Mouse (Mus musculus): ENCODE measurements around the gene Bet1l. TPM values are rescaled to one million over a fixed set of nuclear protein-coding genes. Genes with fewer than 3 reads are reported as not detected.
"Not testable (repeated sequence)": the region's sequence is repeated elsewhere in the genome, so short reads cannot be mapped to it uniquely, and the experiment has no call there.

Gene Bet1l
- polyA plus RNA-seq, 1 experiment from 2014 or later: 47.2 TPM

DNA sequence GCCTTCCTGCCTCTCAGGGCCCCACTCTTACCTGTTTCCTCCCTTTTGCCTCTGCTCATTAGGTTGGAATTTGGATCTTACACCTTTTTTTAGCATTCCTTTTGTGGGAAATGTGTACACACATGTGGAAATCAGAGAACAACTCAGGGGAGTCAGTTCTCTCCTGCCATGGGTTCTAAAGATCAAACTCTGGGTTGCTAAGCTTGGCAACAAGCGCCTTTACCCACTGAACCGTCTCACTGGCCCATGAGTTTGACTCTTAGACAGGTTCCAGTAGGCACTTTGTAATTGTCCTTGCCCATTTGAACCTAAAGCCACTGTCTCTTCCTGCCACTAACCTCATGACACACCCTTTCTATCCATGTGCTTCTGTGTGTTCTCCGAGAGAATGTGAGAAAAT, 37.2 kb upstream of the Bet1l start:
- Histone ChIP-seq H3K4me3 (ENCODE audit: low read depth, low read length) (no peak overlapping the region), H3K4me2 (ENCODE audit: low read length) (no peak overlapping the region), H3K27ac (ENCODE audit: low read depth, low read length) (no peak overlapping the region), H3K4me1 (ENCODE audit: control insufficient read depth, insufficient read depth, low read length) (no peaks in the 10 kb centered on the region), H3K36me3 (ENCODE audit: control insufficient read depth, insufficient read depth, low read length) (peaks cover 77% of the 10 kb centered on the region), H3K9me3 (replicated peaks; ENCODE audit: control insufficient read depth, low read length) (no peaks in the 10 kb centered on the region), H3K27me3 (replicated peaks; ENCODE audit: control insufficient read depth, insufficient read depth, low read length) (no peaks in the 10 kb centered on the region), H3K9ac (ENCODE audit: low read length) (no peak overlapping the region)
- ATAC-seq (no peak), DNase-seq (ENCODE audit: low spot score) (no peak)
- WGBS: 92% methylated on average over 3 of the region's 3 CpGs

DNA sequence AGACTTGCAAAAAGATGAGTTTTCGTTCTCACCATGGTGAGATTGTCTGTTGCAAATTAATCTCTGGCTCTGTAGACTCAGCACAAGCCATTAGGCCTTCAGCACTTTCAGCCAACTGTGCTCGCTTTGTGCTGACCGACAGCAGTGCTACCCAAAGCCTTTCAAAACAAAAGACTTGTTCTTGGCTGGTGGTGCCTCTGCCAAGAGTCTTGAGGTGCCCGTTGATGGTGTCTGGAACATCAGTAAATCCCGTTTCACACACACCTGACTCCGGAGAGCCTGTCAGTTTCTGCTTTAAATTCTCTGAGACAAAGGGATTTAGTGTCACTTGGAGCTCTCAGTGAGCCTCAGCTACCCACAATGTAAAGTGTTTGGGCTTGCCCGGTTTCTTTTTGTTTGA, 36.7 kb upstream of the Bet1l start:
- H3K4me1 ChIP-seq (ENCODE audit: control insufficient read depth, insufficient read depth, low read length): no peaks in the 10 kb centered on the region
- no peak for DNase-seq (ENCODE audit: low spot score)
- 80% methylated on average over 7 of the region's 7 CpGs for WGBS
- H3K4me2 ChIP-seq (ENCODE audit: low read length): no peak overlapping the region
- no peak overlapping the region for H3K9ac ChIP-seq (ENCODE audit: low read length)
- H3K4me3 ChIP-seq (ENCODE audit: low read depth, low read length): no peak overlapping the region
- ATAC-seq: no peak
- no peaks in the 10 kb centered on the region for H3K9me3 ChIP-seq (replicated peaks; ENCODE audit: control insufficient read depth, low read length)
- H3K27me3 ChIP-seq (replicated peaks; ENCODE audit: control insufficient read depth, insufficient read depth, low read length): no peaks in the 10 kb centered on the region
- peaks cover 77% of the 10 kb centered on the region for H3K36me3 ChIP-seq (ENCODE audit: control insufficient read depth, insufficient read depth, low read length)
- no peak overlapping the region for H3K27ac ChIP-seq (ENCODE audit: low read depth, low read length)

DNA sequence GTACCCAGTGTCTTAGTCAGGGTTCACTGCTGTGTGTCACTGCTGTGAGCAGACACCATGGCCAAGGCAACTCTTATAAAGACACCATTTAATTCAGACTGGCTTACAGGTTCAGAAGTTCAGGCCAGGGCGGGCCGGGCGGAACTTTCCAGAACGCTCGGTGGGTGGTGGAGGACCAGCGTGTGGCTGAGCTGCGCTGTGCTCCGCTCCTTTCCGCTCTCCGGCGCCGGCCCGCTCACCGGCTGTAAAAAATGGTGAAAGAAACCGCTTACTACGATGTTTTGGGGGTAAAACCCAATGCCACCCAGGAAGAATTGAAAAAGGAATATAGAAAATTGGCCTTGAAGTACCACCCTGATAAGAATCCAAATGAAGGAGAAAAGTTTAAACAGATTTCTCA, 33.3 kb upstream of the Bet1l start:
- H3K9ac ChIP-seq (ENCODE audit: low read length); DNase-seq (ENCODE audit: low spot score); H3K4me1 ChIP-seq (ENCODE audit: control insufficient read depth, insufficient read depth, low read length); H3K27ac ChIP-seq (ENCODE audit: low read depth, low read length); ATAC-seq; H3K4me2 ChIP-seq (ENCODE audit: low read length); H3K27me3 ChIP-seq (replicated peaks; ENCODE audit: control insufficient read depth, insufficient read depth, low read length); H3K4me3 ChIP-seq (ENCODE audit: low read depth, low read length); H3K9me3 ChIP-seq (replicated peaks; ENCODE audit: control insufficient read depth, low read length): not testable (repeated sequence)
- peaks cover 80% of the 10 kb centered on the region for H3K36me3 ChIP-seq (ENCODE audit: control insufficient read depth, insufficient read depth, low read length)
- 97% methylated on average over 16 of the region's 16 CpGs for WGBS

DNA sequence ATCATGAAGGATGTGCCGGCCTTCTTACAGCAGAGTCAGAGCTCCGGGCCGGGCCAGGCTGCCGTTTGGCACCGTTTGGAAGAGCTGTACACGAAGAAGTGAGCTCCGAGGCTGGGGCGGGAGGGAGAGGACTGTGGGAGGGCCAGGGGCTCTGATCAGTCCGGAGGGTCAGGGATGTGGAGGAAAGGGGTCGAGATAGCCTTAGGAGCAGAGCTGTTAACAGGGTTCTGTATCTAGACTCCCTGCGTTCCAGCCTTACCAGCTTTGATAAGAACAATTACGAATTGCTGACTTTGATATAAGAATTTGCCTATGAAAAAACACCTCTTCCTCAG, 25.1 kb upstream of the Bet1l start:
- H3K4me1 ChIP-seq (ENCODE audit: control insufficient read depth, insufficient read depth, low read length): peaks cover 7% of the 10 kb centered on the region; the same call in 1 of the 2 replicates
- WGBS: under 1% methylated on average over 12 of the region's 12 CpGs
- peak overlapping the region; percentile 70 for H3K4me2 ChIP-seq (ENCODE audit: low read length)
- peak overlapping the region; percentile 83 for H3K9ac ChIP-seq (ENCODE audit: low read length)
- no peak for DNase-seq (ENCODE audit: low spot score)
- H3K4me3 ChIP-seq (ENCODE audit: low read depth, low read length): peak overlapping the region; percentile 85
- peak overlapping the region; percentile 46; the same call in 1 of the 2 replicates for H3K27ac ChIP-seq (ENCODE audit: low read depth, low read length)
- no peaks in the 10 kb centered on the region for H3K27me3 ChIP-seq (replicated peaks; ENCODE audit: control insufficient read depth, insufficient read depth, low read length)
- H3K9me3 ChIP-seq (replicated peaks; ENCODE audit: control insufficient read depth, low read length): no peaks in the 10 kb centered on the region
- no peak for ATAC-seq
- H3K36me3 ChIP-seq (ENCODE audit: control insufficient read depth, insufficient read depth, low read length): peaks cover 26% of the 10 kb centered on the region

DNA sequence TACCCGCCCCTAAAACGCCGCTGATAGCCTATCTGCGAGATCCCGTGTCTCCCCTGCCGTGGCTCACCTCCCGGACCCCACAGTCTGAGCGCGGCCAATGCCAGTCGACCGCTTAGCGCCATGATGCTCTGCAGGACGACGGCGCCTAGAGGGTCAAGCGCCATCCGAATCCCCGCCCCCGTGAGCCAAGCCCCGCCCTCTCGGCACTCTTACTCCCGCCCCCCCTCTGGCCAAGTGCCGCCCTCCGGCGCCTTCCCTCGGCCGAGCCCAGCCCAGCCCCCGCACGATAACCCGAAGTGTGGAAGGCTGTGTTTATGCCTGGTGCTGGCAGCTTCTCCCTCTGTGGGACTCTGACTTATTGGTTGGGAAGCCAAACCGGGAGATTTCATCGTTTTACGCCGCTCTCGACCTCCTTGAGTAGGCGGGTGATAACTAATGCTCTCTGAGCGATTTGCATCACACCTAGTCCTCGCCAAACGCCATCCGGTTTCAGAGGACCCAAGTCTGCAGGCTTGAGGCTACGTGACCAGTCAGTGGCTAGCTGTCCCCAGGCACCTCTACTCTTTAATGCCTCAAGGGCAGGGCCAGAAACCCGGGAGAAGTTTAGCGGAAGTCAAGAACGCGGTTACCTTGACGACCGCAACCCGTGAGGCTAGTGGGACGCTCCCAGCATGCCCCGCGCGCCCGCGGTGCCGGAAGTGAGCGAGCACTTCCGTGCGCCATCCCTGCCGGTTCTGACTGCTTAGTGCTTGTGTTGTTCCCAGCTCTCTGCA, 24.5 kb upstream of the Bet1l start, which contains the start of the genes Psmd13 and Sirt3:
Gene Psmd13, plus strand, starts transcription at position 273 of the 773 bp plus-strand sequence.
Gene Sirt3, minus strand, starts transcription at position 614 of the 773 bp plus-strand sequence.
- under 1% methylated on average over 59 of the region's 59 CpGs for WGBS
- DNase-seq (ENCODE audit: low spot score): peak; percentile 97
- Histone ChIP-seq H3K4me1 (ENCODE audit: control insufficient read depth, insufficient read depth, low read length) (peaks cover 7% of the 10 kb centered on the region; the same call in 1 of the 2 replicates), H3K9ac (ENCODE audit: low read length) (peak within 1 kb of the TSS; percentile 83), H3K27me3 (replicated peaks; ENCODE audit: control insufficient read depth, insufficient read depth, low read length) (no peaks in the 10 kb centered on the region), H3K27ac (ENCODE audit: low read depth, low read length) (peak within 1 kb of the TSS; percentile 80), H3K4me2 (ENCODE audit: low read length) (peak within 1 kb of the TSS; percentile 70), H3K9me3 (replicated peaks; ENCODE audit: control insufficient read depth, low read length) (no peaks in the 10 kb centered on the region), H3K4me3 (ENCODE audit: low read depth, low read length) (peak within 1 kb of the TSS; percentile 85), H3K36me3 (ENCODE audit: control insufficient read depth, insufficient read depth, low read length) (peaks cover 21% of the 10 kb centered on the region)
- peak; percentile 97 for ATAC-seq

DNA sequence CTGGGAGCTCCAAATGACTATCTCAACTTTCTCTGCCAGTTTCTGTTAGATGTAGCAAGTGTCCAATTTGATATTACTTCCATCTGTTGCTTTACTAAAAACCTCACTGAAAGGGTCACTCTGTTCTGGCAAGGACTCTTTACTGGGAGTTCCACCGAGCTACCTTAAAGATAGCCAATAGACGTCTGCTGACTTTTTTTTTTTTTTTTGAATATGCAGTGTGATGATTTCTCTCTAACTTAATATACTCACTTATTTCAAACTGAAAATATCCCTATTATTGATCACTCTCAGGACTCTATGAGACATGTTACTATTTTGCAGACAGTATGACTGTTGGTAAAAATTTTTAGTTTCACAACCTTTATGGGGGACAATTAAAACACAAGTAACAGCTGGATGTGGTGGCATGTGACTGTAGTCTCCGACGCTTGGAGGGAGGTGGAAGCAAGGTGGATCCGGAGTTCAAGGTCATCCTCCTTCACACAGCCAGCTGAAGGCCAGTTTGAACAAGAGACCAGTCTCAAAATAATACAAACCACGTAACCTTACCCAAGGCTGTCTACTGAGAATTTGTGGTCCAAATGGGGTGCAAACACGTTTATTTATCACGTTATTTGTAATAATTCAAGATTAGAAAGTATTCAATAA, 23.6 kb upstream of the Bet1l start:
- 32% methylated on average over 8 of the region's 8 CpGs for WGBS
- H3K27ac ChIP-seq (ENCODE audit: low read depth, low read length): no peak overlapping the region
- ATAC-seq: no peak

DNA sequence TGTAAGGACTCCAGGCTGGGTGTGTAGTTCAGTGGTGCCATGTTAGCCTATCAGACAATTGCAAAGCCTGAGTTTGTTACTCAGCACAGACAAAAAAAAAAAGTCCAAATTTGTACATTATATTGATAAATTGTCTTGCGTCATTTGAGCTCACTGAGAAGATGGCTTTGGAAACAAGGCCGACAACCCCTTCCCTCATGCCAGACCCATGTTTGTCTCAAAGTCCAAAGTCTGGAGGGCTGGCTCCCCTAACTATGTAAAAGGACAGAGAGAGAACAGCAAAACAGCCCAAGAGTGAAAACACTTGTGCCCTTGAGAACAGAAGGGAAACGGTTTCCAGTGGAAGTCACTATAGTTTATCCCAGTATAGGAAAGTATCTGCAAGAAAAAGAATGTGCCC, 23.0 kb upstream of the Bet1l start:
- H3K4me2 ChIP-seq (ENCODE audit: low read length): no peak overlapping the region
- 85% methylated on average over 3 of the region's 3 CpGs for WGBS

More for the DNA sequence above, 23.6 kb upstream of the Bet1l start:
- Histone ChIP-seq H3K27me3 (replicated peaks; ENCODE audit: control insufficient read depth, insufficient read depth, low read length) (no peaks in the 10 kb centered on the region), H3K36me3 (ENCODE audit: control insufficient read depth, insufficient read depth, low read length) (peaks cover 12% of the 10 kb centered on the region), H3K4me2 (ENCODE audit: low read length) (peak overlapping the region; percentile 70), H3K4me3 (ENCODE audit: low read depth, low read length) (peak overlapping the region; percentile 85), H3K9me3 (replicated peaks; ENCODE audit: control insufficient read depth, low read length) (no peaks in the 10 kb centered on the region), H3K9ac (ENCODE audit: low read length) (peak overlapping the region; percentile 83; the same call in 1 of the 2 replicates), H3K4me1 (ENCODE audit: control insufficient read depth, insufficient read depth, low read length) (peaks cover 7% of the 10 kb centered on the region; the same call in 1 of the 2 replicates)
- no peak for DNase-seq (ENCODE audit: low spot score)

DNA sequence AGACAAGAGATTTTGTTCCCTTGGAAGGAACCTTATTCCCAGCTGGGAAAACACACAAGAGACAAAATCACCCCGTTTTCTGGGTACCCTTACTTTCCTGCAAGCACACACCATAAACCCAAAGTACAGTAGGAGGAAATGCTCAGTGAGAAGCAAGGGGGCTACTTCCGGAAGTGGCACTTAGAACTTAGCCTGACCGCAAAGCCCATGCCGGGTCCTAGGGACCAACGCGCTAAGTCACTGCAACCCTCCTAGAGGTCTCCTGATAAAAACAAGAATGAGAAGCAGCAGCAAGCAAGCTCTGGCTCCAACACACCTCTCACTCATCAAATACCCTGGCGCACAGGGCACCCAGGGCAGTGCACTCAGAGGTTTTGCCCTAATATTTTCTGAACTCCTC, 22.0 kb upstream of the Bet1l start:
- Histone ChIP-seq H3K36me3 (ENCODE audit: control insufficient read depth, insufficient read depth, low read length) (peaks cover 10% of the 10 kb centered on the region; the same call in 1 of the 2 replicates), H3K4me1 (ENCODE audit: control insufficient read depth, insufficient read depth, low read length) (peaks cover 7% of the 10 kb centered on the region; the same call in 1 of the 2 replicates), H3K9me3 (replicated peaks; ENCODE audit: control insufficient read depth, low read length) (no peaks in the 10 kb centered on the region), H3K4me3 (ENCODE audit: low read depth, low read length) (no peak overlapping the region), H3K27me3 (replicated peaks; ENCODE audit: control insufficient read depth, insufficient read depth, low read length) (no peaks in the 10 kb centered on the region), H3K4me2 (ENCODE audit: low read length) (no peak overlapping the region), H3K27ac (ENCODE audit: low read depth, low read length) (no peak overlapping the region), H3K9ac (ENCODE audit: low read length) (no peak overlapping the region)
- ATAC-seq (no peak), DNase-seq (ENCODE audit: low spot score) (no peak)
- 95% methylated on average over 7 of the region's 7 CpGs for WGBS

More for the DNA sequence above, 23.0 kb upstream of the Bet1l start:
- no peak for DNase-seq (ENCODE audit: low spot score)
- H3K4me3 ChIP-seq (ENCODE audit: low read depth, low read length): no peak overlapping the region
- no peaks in the 10 kb centered on the region for H3K9me3 ChIP-seq (replicated peaks; ENCODE audit: control insufficient read depth, low read length)
- no peak overlapping the region for H3K27ac ChIP-seq (ENCODE audit: low read depth, low read length)
- peaks cover 7% of the 10 kb centered on the region; the same call in 1 of the 2 replicates for H3K4me1 ChIP-seq (ENCODE audit: control insufficient read depth, insufficient read depth, low read length)
- no peak overlapping the region for H3K9ac ChIP-seq (ENCODE audit: low read length)
- peaks cover 7% of the 10 kb centered on the region; the same call in 1 of the 2 replicates for H3K36me3 ChIP-seq (ENCODE audit: control insufficient read depth, insufficient read depth, low read length)
- ATAC-seq: no peak
- H3K27me3 ChIP-seq (replicated peaks; ENCODE audit: control insufficient read depth, insufficient read depth, low read length): no peaks in the 10 kb centered on the region

Measured in forebrain, embryonic 14.5 days (tissue).